Mouse (Mus musculus): ENCODE measurements at regions not wholly inside any gene's neighbourhood (a gene's known extent, or its start where the extent isn't known, plus 50 kb on each side); places are given as distances from the start of the nearest gene placed in this dataset.

DNA sequence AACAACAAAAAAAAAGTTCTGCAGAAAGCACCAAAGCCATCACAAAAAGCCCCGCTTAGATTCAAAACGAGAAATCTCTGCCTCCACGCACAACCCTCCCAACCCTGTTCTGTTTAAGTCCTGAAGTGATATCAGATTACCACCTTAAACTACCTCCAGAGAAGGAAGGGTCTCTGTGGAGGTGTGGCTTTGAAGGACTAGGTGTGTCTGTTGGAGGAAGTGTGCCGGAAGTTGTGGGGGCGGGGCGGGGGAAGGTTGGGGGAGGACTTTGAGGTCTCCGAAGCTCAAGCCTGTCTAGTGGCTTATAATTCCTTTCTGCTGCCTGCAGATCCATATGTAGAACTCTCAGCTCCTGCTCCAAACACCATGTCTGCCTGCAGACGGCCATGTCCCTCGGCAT is 173.6 kb downstream of the Mreg start:
- no peak for TF ChIP-seq POLR2A (IDR thresholded peaks at IDR 0.05; ENCODE audit: insufficient read depth, low read depth, low read length)
- no peak for TF ChIP-seq CTCF (IDR thresholded peaks at IDR 0.05)
- no peak for TF ChIP-seq EP300 (IDR thresholded peaks at IDR 0.05; ENCODE audit: insufficient read depth, low read depth, low read length)
